8 mouse cellular contexts compared by ENCODE assay signal in genomic region chr9:67048483-67049085, GRCm38 (mm10). TPM values are rescaled to one million over a fixed set of nuclear protein-coding genes. Genes with fewer than 3 reads are reported as not detected.
DNase-seq lines count a peak whose midpoint lies in the region; ATAC-seq and TF ChIP-seq lines count a peak whose summit lies in the region.

No protein-coding gene starts in this region.

- peak; percentile 33 for DNase-seq in embryo, embryonic 11 days
- no peak for DNase-seq in embryo, embryonic 10 days (ENCODE audit: low spot score)
- DNase-seq in thymus, adult 2 months: no peak
- DNase-seq in thymus, postnatal 14 days: no peak
- no peak for DNase-seq in urinary bladder, adult 2 months (ENCODE audit: low spot score)
- DNase-seq in gastrocnemius, postnatal 14 days: no peak
- no peak for DNase-seq in ovary, postnatal 36 days (ENCODE audit: low spot score)

- intact Hi-C loops in gastrocnemius, postnatal 14 days (cut with DNase I; ENCODE audit: low total_unique reads): no loop called here

- peak overlapping the region; percentile 73 for H3K4me2 ChIP-seq in liver, embryonic 12.5 days

- H3K27ac ChIP-seq in thymus, adult 2 months (ENCODE audit: control insufficient read depth, insufficient read depth, low read length): no peak overlapping the region
- peak overlapping the region; percentile 54 for H3K27ac ChIP-seq in liver, embryonic 12.5 days

- peak overlapping the region; percentile 38 for H3K4me3 ChIP-seq in thymus, adult 2 months (ENCODE audit: control insufficient read depth, insufficient read depth, low read length)
- peak overlapping the region; percentile 56 for H3K4me3 ChIP-seq in liver, embryonic 12.5 days

- ATAC-seq in liver, embryonic 12.5 days: no peak

- peak overlapping the region; percentile 58 for H3K9ac ChIP-seq in liver, embryonic 12.5 days

- peaks cover 22% of the 10 kb centered on the region for H3K27me3 ChIP-seq in thymus, adult 2 months (ENCODE audit: control insufficient read depth, insufficient read depth, low read length)
- peaks cover 83% of the 10 kb centered on the region for H3K27me3 ChIP-seq in liver, embryonic 12.5 days (replicated peaks)

- WGBS in thymus, adult 2 months: 2% methylated on average over 26 of the region's 26 CpGs
- WGBS in liver, embryonic 12.5 days (ENCODE audit: insufficient replicate concordance): 1% methylated on average over 26 of the region's 26 CpGs

- peaks cover 11% of the 10 kb centered on the region for H3K4me1 ChIP-seq in thymus, adult 2 months (replicated peaks; ENCODE audit: control insufficient read depth, insufficient read depth, low read length)
- H3K4me1 ChIP-seq in liver, embryonic 12.5 days: peaks cover 48% of the 10 kb centered on the region

- H3K9me3 ChIP-seq in liver, embryonic 12.5 days (replicated peaks): no peaks in the 10 kb centered on the region

- TF ChIP-seq POLR2A in thymus, adult 2 months (IDR thresholded peaks at IDR 0.05; ENCODE audit: control insufficient read depth, extremely low read depth, insufficient read depth, low read length, poor library complexity): no peak

- TF ChIP-seq CTCF in thymus, adult 2 months (IDR thresholded peaks at IDR 0.05; ENCODE audit: borderline replicate concordance, control insufficient read depth, extremely low read depth, insufficient read depth, low read length, poor library complexity): no peak

- no peaks in the 10 kb centered on the region for H3K36me3 ChIP-seq in thymus, adult 2 months (ENCODE audit: control insufficient read depth, insufficient read depth, low read length)
- no peaks in the 10 kb centered on the region for H3K36me3 ChIP-seq in liver, embryonic 12.5 days

RNA-seq across cellular contexts. Expression of gene Tpm1, which starts 0.6 kb away (rescaled TPM):
- 41.5 and 237 TPM in 2 replicates for polyA plus RNA-seq in thymus, adult 2 months (2012; rRNA removed)
- polyA plus RNA-seq in liver, embryonic 12.5 days (2016; fragmentation: Nextera tagmentation; extraction: Ambion mirVana): 214 and 225 TPM in 2 replicates
- 5,954 and 6,025 TPM in 2 replicates for polyA plus RNA-seq in urinary bladder, adult 2 months (2012; rRNA removed)
- over 10,000 TPM; 23,393 to 24,139 TPM for total RNA-seq in gastrocnemius, postnatal 14 days (2021)

Comparison
In these comparisons a context has a peak if more than half of its experiments do, and no peak if none do; other contexts are left out.
1. RNA of gene Tpm1, which starts 0.6 kb away (polyA plus RNA-seq): 5,954 to 6,025 TPM in urinary bladder, adult 2 months; 41.5 to 237 TPM in thymus, adult 2 months and 214 to 225 TPM in liver, embryonic 12.5 days; every median in the first group is over 10 times any median in the second.